Mouse (Mus musculus): ENCODE results near the gene Usp43. TPM values are rescaled to one million over a fixed set of nuclear protein-coding genes. Genes with fewer than 3 reads are reported as not detected.

The Usp43 gene
- polyA plus RNA-seq, 1 experiment = 4.7 TPM

- no peak for DNase-seq (ENCODE audit: low read depth)
Observed at GRCm38 (mm10) chr11:67808051-67808450, 113.9 kb downstream of the Usp43 start.

GRCm38 (mm10) chr11:67806832-67807597 lies 114.9 kb downstream of the Usp43 start:
- no peak for DNase-seq (ENCODE audit: low read depth)

- no peak for DNase-seq (ENCODE audit: low read depth)
Observed at GRCm38 (mm10) chr11:67805538-67805937, 116.4 kb downstream of the Usp43 start.

Other genes with a start within 250 kb of the Usp43 start
- gene Rcvrn, start 226.8 kb downstream of the Usp43 start, polyA plus RNA-seq (2012; rRNA removed) = not detected in 2 replicates
- 0.06 and 0.07 TPM in 2 replicates for gene Glp2r, start 151.0 kb downstream of the Usp43 start, polyA plus RNA-seq (2012; rRNA removed)
- not detected in 2 replicates for gene Gsg1l2, start 147.5 kb downstream of the Usp43 start, polyA plus RNA-seq (2012; rRNA removed)
- 0.12 TPM in 1 of 2 replicates, not detected in the other for gene Dhrs7c, start 124.0 kb downstream of the Usp43 start, polyA plus RNA-seq (2012; rRNA removed)
- 5.1 and 8.0 TPM in 2 replicates for gene Cfap52, start 43.5 kb upstream of the Usp43 start, polyA plus RNA-seq (2012; rRNA removed)
- 8.9 and 9.9 TPM in 2 replicates for gene Stx8, start 44.0 kb upstream of the Usp43 start, polyA plus RNA-seq (2012; rRNA removed)